Mouse (Mus musculus): ENCODE results near the gene 2410004B18Rik.
"Not testable (repeated sequence)": the region's sequence is repeated elsewhere in the genome, so short reads cannot be mapped to it uniquely, and the experiment has no call there.

2410004B18Rik gene

GRCm38 (mm10) chr3:145937505-145938404 is at the start of gene 2410004B18Rik:
Gene 2410004B18Rik, plus strand, starts transcription at chr3:145938014.
- DNase-seq: peak; percentile 94

- DNase-seq: no peak
Observed at GRCm38 (mm10) chr3:145890346-145891132, 47.3 kb upstream of the 2410004B18Rik start.

GRCm38 (mm10) chr3:145892451-145892850 is 45.4 kb upstream of the 2410004B18Rik start:
- DNase-seq: no peak

- DNase-seq: no peak
Observed at GRCm38 (mm10) chr3:145894131-145894530, 43.7 kb upstream of the 2410004B18Rik start.

- no peak for DNase-seq
Observed at GRCm38 (mm10) chr3:145897749-145898148, 40.1 kb upstream of the 2410004B18Rik start.

- DNase-seq: no peak
Observed at GRCm38 (mm10) chr3:145899832-145900231, 38.0 kb upstream of the 2410004B18Rik start.

- no peak for DNase-seq
Observed at GRCm38 (mm10) chr3:145903530-145903929, 34.3 kb upstream of the 2410004B18Rik start.

GRCm38 (mm10) chr3:145904850-145905776 is 32.7 kb upstream of the 2410004B18Rik start:
- peak; percentile 68 for DNase-seq

- no peak for DNase-seq
Observed at GRCm38 (mm10) chr3:145906582-145906981, 31.2 kb upstream of the 2410004B18Rik start.

- no peak for DNase-seq
Observed at GRCm38 (mm10) chr3:145912512-145912911, 25.3 kb upstream of the 2410004B18Rik start.

GRCm38 (mm10) chr3:145913263-145913662 is 24.6 kb upstream of the 2410004B18Rik start:
- no peak for DNase-seq

- DNase-seq: not testable (repeated sequence)
Observed at GRCm38 (mm10) chr3:145913942-145914341, 23.9 kb upstream of the 2410004B18Rik start.

- no peak for DNase-seq
Observed at GRCm38 (mm10) chr3:145916374-145916773, 21.4 kb upstream of the 2410004B18Rik start.

GRCm38 (mm10) chr3:145916826-145917225 is 21.0 kb upstream of the 2410004B18Rik start:
- DNase-seq: no peak

GRCm38 (mm10) chr3:145922019-145922854 is 15.6 kb upstream of the 2410004B18Rik start, which contains the start of gene Bcl10:
Gene Bcl10, plus strand, starts transcription at chr3:145922804.
- DNase-seq: no peak

- DNase-seq: no peak
Observed at GRCm38 (mm10) chr3:145922971-145923370, 14.8 kb upstream of the 2410004B18Rik start.

GRCm38 (mm10) chr3:145923874-145924577 is 13.8 kb upstream of the 2410004B18Rik start:
- peak; percentile 100 for DNase-seq

- peak; percentile 66 for DNase-seq
Observed at GRCm38 (mm10) chr3:145924649-145925337, 13.0 kb upstream of the 2410004B18Rik start.

- no peak for DNase-seq
Observed at GRCm38 (mm10) chr3:145925506-145925905, 12.3 kb upstream of the 2410004B18Rik start.

Measured in kidney, postnatal 14 days (tissue).